Mouse (Mus musculus) C2C12 (cell line): Measurements from ENCODE around the gene Smco2.

Experiments
- CTCF ChIP-seq: IDR thresholded peaks from one replicate; pipeline ENCODE4 v1.5.1; 2011; ENCODE audit not compliant: control insufficient read depth, insufficient read depth, insufficient read length
- MAX ChIP-seq: IDR thresholded peaks from one replicate; pipeline ENCODE4 v1.6.1; 2011; ENCODE audit warnings: mild to moderate bottlenecking, control low read depth
- USF1 ChIP-seq: IDR thresholded peaks from one replicate; pipeline ENCODE4 v1.6.1; 2011; ENCODE audit warnings: low read depth, mild to moderate bottlenecking, control low read depth, moderate library complexity

DNA sequence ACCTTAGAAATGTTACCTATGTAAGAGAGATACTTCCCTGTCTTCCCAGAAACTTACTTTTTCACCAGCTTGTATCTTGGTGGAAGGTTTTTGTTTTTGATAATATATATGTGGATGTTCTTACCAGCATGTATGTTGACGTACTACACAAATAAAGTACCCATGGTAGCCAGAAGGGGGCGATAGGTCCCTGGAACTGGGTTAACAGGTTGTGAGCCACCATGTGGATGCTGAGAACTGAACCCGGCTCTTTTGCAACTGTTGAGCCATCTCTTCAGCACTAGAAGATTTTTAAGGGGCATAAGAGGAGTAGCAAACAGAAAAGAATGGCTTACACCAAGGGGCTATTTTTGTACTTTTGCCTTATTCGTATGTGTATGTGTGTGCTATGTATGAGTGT is 15.8 kb downstream of the Smco2 start:
- no peak for TF ChIP-seq CTCF
- TF ChIP-seq MAX = no peak
- TF ChIP-seq USF1 = no peak
